Mouse (Mus musculus) limb, embryonic 14.5 days (tissue): ENCODE results near the gene Mlst8. TPM values are rescaled to one million over a fixed set of nuclear protein-coding genes. Genes with fewer than 3 reads are reported as not detected.

Experiments used
- ATAC-seq: fragments of 200-750 bp; cut with Nextera tagmentation; 2 replicates; pipeline ENCODE4 v1.8.0; 2017; ENCODE audit warnings: low read depth, moderate number of reproducible peaks, moderate TSS enrichment; ENCODE audit not compliant: low FRiP score
- DNase-seq: peaks from one replicate; pipeline ENCODE4 v3.0.0-alpha.2; 2015; ENCODE audit warnings: low spot score
- H3K27ac ChIP-seq: fragments of 300-500 bp; sonication (generic); replicated peaks from 2 replicates; pipeline ENCODE4 v1.5.1; 2014; ENCODE audit warnings: low read depth, mild to moderate bottlenecking, low read length, moderate library complexity, mixed read lengths
- H3K27me3 ChIP-seq: fragments of 300-500 bp; sonication (generic); 2 replicates; pipeline ENCODE4 v1.6.1; 2014; ENCODE audit warnings: low read length, mixed read lengths; ENCODE audit not compliant: control insufficient read depth, insufficient read depth
- H3K36me3 ChIP-seq: fragments of 300-500 bp; sonication (generic); 2 replicates; pipeline ENCODE4 v1.6.1; 2014; ENCODE audit warnings: mild to moderate bottlenecking, low read length, moderate library complexity, mixed read lengths; ENCODE audit not compliant: control insufficient read depth, insufficient read depth
- H3K4me1 ChIP-seq: fragments of 300-500 bp; sonication (generic); 2 replicates; pipeline ENCODE4 v1.6.1; 2014; ENCODE audit warnings: antibody characterized with exemption, low read length, mixed read lengths; ENCODE audit not compliant: control insufficient read depth, insufficient read depth
- H3K4me2 ChIP-seq: fragments of 300-500 bp; sonication (generic); replicated peaks from 2 replicates; pipeline ENCODE4 v1.6.1; 2014; ENCODE audit warnings: low read depth, mild to moderate bottlenecking, low read length, moderate library complexity; ENCODE audit not compliant: severe bottlenecking
- H3K4me3 ChIP-seq: fragments of 300-500 bp; sonication (generic); replicated peaks from 2 replicates; pipeline ENCODE4 v1.5.1; 2014; ENCODE audit warnings: low read length
- H3K9ac ChIP-seq: fragments of 300-500 bp; sonication (generic); 2 replicates; pipeline ENCODE4 v1.6.1; 2014; ENCODE audit warnings: mild to moderate bottlenecking, low read depth, low read length, moderate library complexity; ENCODE audit not compliant: severe bottlenecking
- H3K9me3 ChIP-seq: fragments of 300-500 bp; sonication (generic); 2 replicates; pipeline ENCODE4 v1.6.1; 2016; ENCODE audit warnings: low read length; ENCODE audit not compliant: control insufficient read depth
- POLR2A ChIP-seq: fragments of 200-500 bp; IDR thresholded peaks from 2 replicates; pipeline ENCODE4 v1.8.0; 2012; ENCODE audit warnings: inconsistent platforms, mild to moderate bottlenecking, moderate library complexity, borderline replicate concordance; ENCODE audit not compliant: insufficient read depth, insufficient read length; ENCODE audit errors: extremely low read depth
- WGBS: fragments of 180-500 bp; shearing (Covaris S2); extraction: QIAGEN DNeasy Blood & Tissue Kit; methylation state at CpG from one replicate; pipeline ENCODE4 v1.1.7; 2014; 5-methylcytosine and 5-hydroxymethylcytosine counted together
- polyA plus RNA-seq, 2 experiments: library from polyadenylated mRNA; depleted of rRNA in 1 of 2; stranded (reverse) in 1 of 2; unstranded in 1 of 2; fragments of >200 nt; fragmentation: Nextera tagmentation in 1 of 2; extraction: Ambion mirVana in 1 of 2; gene quantifications; 2 replicates each; pipeline versions ENCODE4 v1.2.1 to v1.2.3; 2012 to 2014

Gene Mlst8
- polyA plus RNA-seq, 2 experiments, result 27.8 to 46.3 TPM

- H3K36me3 ChIP-seq, result no peaks in the 10 kb centered on the region
- H3K9ac ChIP-seq, result peak within 1 kb of the TSS; percentile 73
- TF ChIP-seq POLR2A, result no peak
- H3K4me3 ChIP-seq, result peak within 1 kb of the TSS; percentile 71
- H3K4me1 ChIP-seq, result no peaks in the 10 kb centered on the region
- WGBS, result 1% methylated on average over 25 of the region's 45 CpGs
- H3K27ac ChIP-seq, result no peak within 1 kb of the TSS
- no peak for DNase-seq
- peak; percentile 3 for ATAC-seq
- H3K4me2 ChIP-seq, result peak within 1 kb of the TSS; percentile 97
- no peaks in the 10 kb centered on the region for H3K9me3 ChIP-seq
- H3K27me3 ChIP-seq, result no peaks in the 10 kb centered on the region
Measured at GRCm38 (mm10) chr17:24488186-24488661, 9.3 kb upstream of the Mlst8 start, which contains the start of gene Caskin1. Gene Caskin1 (plus strand): TSS chr17:24488601.

- no peak for DNase-seq
- H3K9ac ChIP-seq, result 0 out of 2 replicates have a peak overlapping the region, but pooled peaks have one; percentile 16
Measured at GRCm38 (mm10) chr17:24485090-24485860, 6.4 kb upstream of the Mlst8 start.

GRCm38 (mm10) chr17:24483495-24483894, 4.6 kb upstream of the Mlst8 start:
- no peaks in the 10 kb centered on the region for H3K36me3 ChIP-seq
- H3K27ac ChIP-seq, result no peak overlapping the region
- H3K4me1 ChIP-seq, result no peaks in the 10 kb centered on the region
- H3K27me3 ChIP-seq, result no peaks in the 10 kb centered on the region
- no peak overlapping the region for H3K4me3 ChIP-seq
- no peak for TF ChIP-seq POLR2A
- H3K9me3 ChIP-seq, result no peaks in the 10 kb centered on the region
- WGBS, result 87% methylated on average over 3 of the region's 3 CpGs
- ATAC-seq, result no peak
- no peak overlapping the region for H3K4me2 ChIP-seq
- no peak overlapping the region for H3K9ac ChIP-seq
- no peak for DNase-seq

More at GRCm38 (mm10) chr17:24485090-24485860, 6.4 kb upstream of the Mlst8 start:
- TF ChIP-seq POLR2A, result no peak
- WGBS, result 41% methylated on average over 11 of the region's 11 CpGs
- Histone ChIP-seq H3K4me2 (no peak overlapping the region), H3K4me1 (no peaks in the 10 kb centered on the region), H3K4me3 (no peak overlapping the region), H3K27ac (no peak overlapping the region), H3K27me3 (no peaks in the 10 kb centered on the region), H3K9me3 (no peaks in the 10 kb centered on the region), H3K36me3 (no peaks in the 10 kb centered on the region)
- ATAC-seq, result no peak

- no peak for TF ChIP-seq POLR2A
- Histone ChIP-seq H3K4me3 (no peak overlapping the region), H3K4me2 (no peak overlapping the region), H3K4me1 (peaks cover 7% of the 10 kb centered on the region), H3K9me3 (no peaks in the 10 kb centered on the region), H3K9ac (no peak overlapping the region), H3K36me3 (peaks cover 10% of the 10 kb centered on the region), H3K27me3 (no peaks in the 10 kb centered on the region), H3K27ac (no peak overlapping the region)
- no peak for DNase-seq
- no peak for ATAC-seq
- 93% methylated on average over 20 of the region's 20 CpGs for WGBS
Measured at GRCm38 (mm10) chr17:24481027-24481815, 2.3 kb upstream of the Mlst8 start.

GRCm38 (mm10) chr17:24480201-24480826, 1.4 kb upstream of the Mlst8 start:
- peaks cover 19% of the 10 kb centered on the region for H3K36me3 ChIP-seq
- H3K4me2 ChIP-seq, result no peak overlapping the region
- H3K9ac ChIP-seq, result no peak overlapping the region
- no peak overlapping the region for H3K27ac ChIP-seq
- ATAC-seq, result no peak
- H3K4me1 ChIP-seq, result peaks cover 7% of the 10 kb centered on the region
- no peak for DNase-seq
- H3K9me3 ChIP-seq, result no peaks in the 10 kb centered on the region
- WGBS, result 57% methylated on average over 3 of the region's 3 CpGs
- no peak for TF ChIP-seq POLR2A
- no peaks in the 10 kb centered on the region for H3K27me3 ChIP-seq
- no peak overlapping the region for H3K4me3 ChIP-seq
